Mouse (Mus musculus): Measurements from ENCODE around the gene Nxnl1.

- no peak for TF ChIP-seq USF1 (IDR thresholded peaks at IDR 0.05; ENCODE audit: low read depth)
- TF ChIP-seq CTCF (IDR thresholded peaks at IDR 0.05; ENCODE audit: control insufficient read depth, insufficient read depth, insufficient read length), result no peak
- TF ChIP-seq FOSL1 (IDR thresholded peaks at IDR 0.05; ENCODE audit: insufficient read depth, low read length, poor library complexity, severe bottlenecking), result no peak
- no peak for TF ChIP-seq MYOG (IDR thresholded peaks at IDR 0.05; ENCODE audit: control insufficient read depth, extremely low read depth, insufficient read length)
- TF ChIP-seq MAX (IDR thresholded peaks at IDR 0.05), result no peak
- TF ChIP-seq MYOD1 (IDR thresholded peaks at IDR 0.05; ENCODE audit: control insufficient read depth, insufficient read length, low read depth), result no peak
Observed at GRCm38 (mm10) chr8:71574426-71574825, 8.0 kb upstream of the Nxnl1 start.

Data from C2C12 (cell line).